23 mouse cellular contexts compared by ENCODE assay signal in the genomic region with DNA sequence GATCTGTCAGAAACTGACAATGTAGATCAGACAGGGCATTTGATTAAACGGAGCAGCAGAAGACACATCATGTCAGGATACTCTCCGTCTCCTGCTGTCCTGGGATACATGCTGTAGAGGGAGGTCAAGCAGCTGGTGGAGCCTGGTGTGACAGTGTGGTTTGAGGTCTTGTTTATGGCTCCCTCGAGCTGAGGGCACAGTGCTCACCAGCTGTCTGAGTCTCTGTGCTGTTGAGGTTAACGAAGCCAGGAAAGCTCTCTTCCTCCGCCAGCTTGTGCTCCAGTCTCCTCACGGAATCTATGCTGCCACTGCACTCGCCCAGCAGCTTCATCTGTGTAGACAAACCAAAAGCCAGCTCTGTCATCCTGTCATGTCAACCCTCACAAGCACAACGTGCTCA. TPM values are rescaled to one million over a fixed set of nuclear protein-coding genes. Genes with fewer than 3 reads are reported as not detected.
"Had no signal": no experiment of that assay in that cellular context is flagged by ENCODE, and none has a peak within 500 bp of the region (broad histone marks: within the 10 kb centered on the region; RNA-seq: fewer than 3 reads in every experiment).

No protein-coding gene starts in this region.

- ATAC-seq: intestine, embryonic 15.5 days; liver, postnatal 0 days had no signal

- H3K9ac ChIP-seq: intestine, embryonic 15.5 days; limb, embryonic 12.5 days; liver, embryonic 13.5 days; liver, postnatal 0 days; midbrain, embryonic 12.5 days; neural tube, embryonic 13.5 days; stomach, embryonic 15.5 days had no signal

- H3K4me2 ChIP-seq: intestine, embryonic 15.5 days; limb, embryonic 12.5 days; liver, embryonic 13.5 days; midbrain, embryonic 12.5 days; neural tube, embryonic 13.5 days; stomach, embryonic 15.5 days had no signal

- H3K4me1 ChIP-seq: intestine, embryonic 15.5 days; limb, embryonic 12.5 days; liver, embryonic 13.5 days; megakaryocyte, embryonic 14.5 days; midbrain, embryonic 12.5 days; stomach, embryonic 15.5 days had no signal

- H3K9me3 ChIP-seq: intestine, embryonic 15.5 days; limb, embryonic 12.5 days; liver, embryonic 13.5 days; megakaryocyte, embryonic 14.5 days; midbrain, embryonic 12.5 days; neural tube, embryonic 13.5 days; stomach, embryonic 15.5 days had no signal

- DNase-seq: kidney, adult 2 months; kidney, postnatal 10 days; liver; liver, embryonic 13.5 days; liver, postnatal 0 days; retina, postnatal 1 day; right cerebral cortex, postnatal 4 days; thymus, adult 2 months; thymus, postnatal 25 days had no signal

- H3K4me3 ChIP-seq: intestine, embryonic 15.5 days; layer of hippocampus, adult 2 months; limb, embryonic 12.5 days; liver, embryonic 13.5 days; megakaryocyte, embryonic 14.5 days; midbrain, embryonic 12.5 days; neural tube, embryonic 13.5 days; stomach, embryonic 15.5 days had no signal

- H3K27me3 ChIP-seq: intestine, embryonic 15.5 days; limb, embryonic 12.5 days; liver, embryonic 13.5 days; megakaryocyte, embryonic 14.5 days; midbrain, embryonic 12.5 days; neural tube, embryonic 13.5 days; stomach, embryonic 15.5 days had no signal

- H3K27ac ChIP-seq: intestine, embryonic 15.5 days; layer of hippocampus, adult 2 months; limb, embryonic 12.5 days; liver, embryonic 13.5 days; macrophage; midbrain, embryonic 12.5 days; neural tube, embryonic 13.5 days; stomach, embryonic 15.5 days had no signal

RNA-seq across cellular contexts. Expression of gene Gm10097, which starts 27.7 kb away (rescaled TPM):
- total RNA-seq: layer of hippocampus, adult 2 months; layer of hippocampus, postnatal 10 days; left cerebral cortex, postnatal 36 days; monocyte, adult 5-6 weeks had no signal
- polyA plus RNA-seq: kidney, adult 2 months; liver, embryonic 13.5 days; macrophage; midbrain, embryonic 12.5 days; spleen, adult 2 months; testis, adult 2 months; thymus, adult 2 months; urinary bladder, adult 2 months had no signal
